Mouse (Mus musculus) olfactory bulb, adult 2 months (tissue): Measurements from ENCODE around the gene Pex19.

ENCODE experiments used
- CTCF ChIP-seq: fragments of 200-500 bp; IDR thresholded peaks from 2 replicates; pipeline ENCODE4 v1.5.1; 2012; ENCODE audit warnings: low read depth, mild to moderate bottlenecking, low read length, moderate library complexity; ENCODE audit not compliant: insufficient read depth
- POLR2A ChIP-seq: fragments of 200-500 bp; IDR thresholded peaks from 2 replicates; pipeline ENCODE4 v1.6.1; 2012; ENCODE audit warnings: mild to moderate bottlenecking, low read depth, low read length, moderate library complexity; ENCODE audit not compliant: insufficient read depth

- TF ChIP-seq CTCF (no peak), POLR2A (no peak)
Observed at GRCm38 (mm10) chr1:172183056-172183455, 56.5 kb downstream of the Pex19 start.
